Mouse (Mus musculus) cerebellum, adult 2 months (tissue): ENCODE data around the gene Prr3.

ENCODE experiments used
- CTCF ChIP-seq: fragments of 200-500 bp; IDR thresholded peaks from 2 replicates; pipeline ENCODE4 v1.5.1; 2011; ENCODE audit warnings: low read depth, mild to moderate bottlenecking, control low read depth, low read length, moderate library complexity, borderline replicate concordance; ENCODE audit not compliant: insufficient read depth
- POLR2A ChIP-seq: fragments of 200-500 bp; IDR thresholded peaks from 2 replicates; pipeline ENCODE4 v1.6.1; 2011; ENCODE audit warnings: low read length, control low read depth, borderline replicate concordance; ENCODE audit not compliant: insufficient read depth

- TF ChIP-seq POLR2A (0 out of 2 replicates have a peak, but pooled peaks have one; percentile 33), CTCF (peak; percentile 99)
Measured at GRCm38 (mm10) chr17:35993675-35994074, 13.6 kb upstream of the Prr3 start.
